Mouse (Mus musculus) midbrain, embryonic 14.5 days (tissue): Measurements from ENCODE around the gene Rerg. TPM values are rescaled to one million over a fixed set of nuclear protein-coding genes. Genes with fewer than 3 reads are reported as not detected.

Source experiments
- ATAC-seq: fragments of 200-750 bp; cut with Nextera tagmentation; 2 replicates; pipeline ENCODE4 v1.8.0; 2017; ENCODE audit warnings: moderate number of reproducible peaks, moderate library complexity; ENCODE audit not compliant: low FRiP score, low TSS enrichment
- DNase-seq: peaks from one replicate; pipeline ENCODE4 v3.0.0-alpha.2; 2015
- H3K27ac ChIP-seq: fragments of 300-500 bp; sonication (generic); replicated peaks from 2 replicates; pipeline ENCODE4 v1.5.1; 2014; ENCODE audit warnings: mild to moderate bottlenecking, low read depth, low read length, moderate library complexity
- H3K27me3 ChIP-seq: fragments of 300-500 bp; sonication (generic); 2 replicates; pipeline ENCODE4 v1.6.1; 2014; ENCODE audit warnings: low read length, control low read depth, mixed read lengths; ENCODE audit not compliant: control insufficient read depth, insufficient read depth
- H3K36me3 ChIP-seq: fragments of 300-500 bp; sonication (generic); 2 replicates; pipeline ENCODE4 v1.6.1; 2014; ENCODE audit warnings: low read length, control low read depth; ENCODE audit not compliant: control insufficient read depth, insufficient read depth
- H3K4me1 ChIP-seq: fragments of 300-500 bp; sonication (generic); 2 replicates; pipeline ENCODE4 v1.6.1; 2014; ENCODE audit warnings: mild to moderate bottlenecking, antibody characterized with exemption, low read length, control low read depth; ENCODE audit not compliant: control insufficient read depth, insufficient read depth
- H3K4me2 ChIP-seq: fragments of 300-500 bp; sonication (generic); 2 replicates; pipeline ENCODE4 v1.6.1; 2014; ENCODE audit warnings: mild to moderate bottlenecking, low read length, moderate library complexity
- H3K4me3 ChIP-seq: fragments of 300-500 bp; sonication (generic); replicated peaks from 2 replicates; pipeline ENCODE4 v1.5.1; 2014; ENCODE audit warnings: low read depth, low read length
- H3K9ac ChIP-seq: fragments of 300-500 bp; sonication (generic); replicated peaks from 2 replicates; pipeline ENCODE4 v1.6.1; 2014; ENCODE audit warnings: mild to moderate bottlenecking, low read length, moderate library complexity
- H3K9me3 ChIP-seq: fragments of 300-500 bp; sonication (generic); 2 replicates; pipeline ENCODE4 v1.6.1; 2016; ENCODE audit warnings: low read length, control low read depth, mixed read lengths; ENCODE audit not compliant: control insufficient read depth
- WGBS: fragments of 180-500 bp; shearing (Covaris S2); extraction: QIAGEN DNeasy Blood & Tissue Kit; methylation state at CpG from one replicate; pipeline ENCODE4 v1.1.7; 2014; 5-methylcytosine and 5-hydroxymethylcytosine counted together
- polyA plus RNA-seq: library from polyadenylated mRNA; unstranded; fragments of >200 nt; fragmentation: Nextera tagmentation; extraction: Ambion mirVana; gene quantifications from 2 replicates; pipeline ENCODE4 v1.2.1, GENCODE M21; 2014

The Rerg gene
- polyA plus RNA-seq, 1 experiment from 2014 or later: 5.9 TPM

- H3K9ac ChIP-seq: no peak overlapping the region
- no peaks in the 10 kb centered on the region for H3K9me3 ChIP-seq
- H3K4me1 ChIP-seq: no peaks in the 10 kb centered on the region
- no peak overlapping the region for H3K4me3 ChIP-seq
- H3K36me3 ChIP-seq: no peaks in the 10 kb centered on the region
- no peaks in the 10 kb centered on the region for H3K27me3 ChIP-seq
- WGBS: 95% methylated on average over 5 of the region's 5 CpGs
- no peak for ATAC-seq
- H3K4me2 ChIP-seq: no peak overlapping the region
- H3K27ac ChIP-seq: no peak overlapping the region
- DNase-seq: no peak
These were observed 159.1 kb downstream of the Rerg start for GRCm38 (mm10) chr6:137011187-137011586.

Other genes with a start within 250 kb of the Rerg start
- gene Erp27, start 248.3 kb downstream of the Rerg start, polyA plus RNA-seq: not detected in 2 replicates
- gene Pde6h, start 246.7 kb downstream of the Rerg start, polyA plus RNA-seq: not detected in 2 replicates
- 7.0 and 16.6 TPM in 2 replicates for gene Arhgdib, start 228.6 kb downstream of the Rerg start, polyA plus RNA-seq
- gene Ptpro, start 81.8 kb upstream of the Rerg start, polyA plus RNA-seq: 62.1 and 80.6 TPM in 2 replicates